Mouse (Mus musculus) heart, adult 2 months (tissue): ENCODE results near the gene Hnrnpul2.

Experiments used
- CTCF ChIP-seq: fragments of 200-600 bp; IDR thresholded peaks from 2 replicates; pipeline ENCODE4 v1.8.1; 2022; ENCODE audit warnings: antibody characterized with exemption, mild to moderate bottlenecking, moderate library complexity
- EP300 ChIP-seq: fragments of 200-500 bp; IDR thresholded peaks from 2 replicates; pipeline ENCODE4 v1.6.1; 2011; ENCODE audit warnings: low read depth, low read length, control low read depth; ENCODE audit not compliant: insufficient read depth
- POLR2A ChIP-seq: fragments of 200-500 bp; IDR thresholded peaks from 2 replicates; pipeline ENCODE4 v1.6.1; 2011; ENCODE audit warnings: mild to moderate bottlenecking, low read depth, low read length, control low read depth; ENCODE audit not compliant: insufficient read depth

GRCm38 (mm10) chr19:8883616-8884015 is 63.8 kb downstream of the Hnrnpul2 start, which contains the start of the genes Lbhd1 and Gm49403:
- no peak for TF ChIP-seq CTCF
- no peak for TF ChIP-seq EP300
- TF ChIP-seq POLR2A: no peak
